Mouse (Mus musculus) central nervous system, embryonic 14 days (tissue): Measurements from ENCODE around the gene Tspear. TPM values are rescaled to one million over a fixed set of nuclear protein-coding genes. Genes with fewer than 3 reads are reported as not detected.

ENCODE experiments used
- polyA plus RNA-seq: library from polyadenylated mRNA; depleted of rRNA; stranded (reverse); fragments of >200 nt; gene quantifications from 2 replicates; pipeline ENCODE4 v1.2.3, GENCODE M21; 2012; rRNA removed

Gene Tspear
- polyA plus RNA-seq, 1 experiment = 0.48 TPM

DNA sequence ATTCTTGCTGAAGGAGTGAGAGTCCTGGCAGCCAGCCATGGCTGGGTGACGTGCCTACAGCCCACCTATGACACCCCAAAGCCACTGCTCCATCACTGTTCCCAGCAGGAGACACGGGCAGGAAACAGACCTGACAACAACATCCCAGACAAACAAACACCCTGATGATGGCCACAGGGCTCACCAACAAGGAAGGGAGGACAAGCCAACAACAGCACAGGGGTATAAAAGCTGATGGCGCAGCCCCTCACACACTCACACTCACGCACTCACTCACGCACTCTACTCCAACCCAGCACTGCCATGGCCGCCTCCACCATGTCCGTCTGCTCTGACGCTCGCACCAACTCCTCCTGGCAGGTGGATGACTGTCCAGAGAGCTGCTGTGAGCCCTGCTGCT is 166.2 kb downstream of the Tspear start, which contains the start of gene Gm10318:
TSS of gene Gm10318 (plus strand) at position 301 of the 400 bp plus-strand sequence.

DNA sequence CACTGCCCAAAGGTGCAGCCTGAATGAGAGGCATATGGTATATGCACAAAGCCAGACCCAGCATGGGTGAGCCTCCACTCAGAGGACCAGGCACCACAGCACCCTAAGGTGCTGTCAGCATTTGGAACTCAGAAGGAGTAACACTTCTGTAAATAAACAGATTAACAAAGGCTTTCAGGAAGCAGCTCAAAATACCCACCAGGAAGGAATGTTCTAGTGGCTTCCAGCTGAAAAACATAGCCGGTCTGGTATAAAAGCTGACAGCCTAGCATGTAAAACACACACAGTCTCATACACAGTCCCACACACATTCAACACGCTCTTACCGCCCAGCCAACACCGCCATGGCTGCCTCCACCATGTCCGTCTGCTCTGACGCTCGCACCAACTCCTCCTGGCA is 175.3 kb downstream of the Tspear start, which contains the start of gene Gm3285:
TSS of gene Gm3285 (plus strand) at position 301 of the 400 bp plus-strand sequence.

DNA sequence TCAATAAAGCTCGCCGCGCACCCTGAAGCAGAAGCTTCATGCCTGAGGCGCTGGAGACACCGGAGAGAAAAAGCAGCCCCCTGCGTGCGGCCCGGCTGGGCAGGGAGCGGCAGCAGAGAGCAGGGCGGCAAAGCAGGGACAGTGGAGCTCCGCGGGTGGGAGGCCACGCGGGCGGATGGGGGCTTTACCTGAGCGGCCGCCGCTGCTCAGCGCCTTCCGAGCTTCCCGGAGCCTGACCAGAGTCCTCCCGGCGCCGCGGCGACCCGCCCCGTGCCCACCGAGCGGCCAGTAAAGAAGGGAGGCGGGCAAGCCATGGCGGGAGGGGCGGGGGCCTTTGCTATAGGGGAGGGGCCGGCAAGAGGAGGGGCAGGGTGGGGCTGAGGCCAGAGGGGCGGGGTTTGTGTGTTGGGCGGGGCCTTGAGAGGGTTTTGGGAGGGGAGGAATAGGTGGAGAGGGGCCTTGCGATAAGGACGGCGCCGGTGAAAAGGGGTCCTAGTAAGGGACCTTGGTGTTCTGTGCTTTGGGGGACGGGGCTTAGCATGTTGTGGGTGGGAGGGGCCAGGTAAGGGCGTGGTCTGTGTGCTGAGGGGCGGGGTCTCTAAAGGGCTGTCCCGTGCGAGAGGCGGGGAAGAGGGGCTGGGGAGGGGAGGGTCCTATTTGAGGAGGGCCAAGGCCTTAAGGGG is 216.0 kb downstream of the Tspear start, which contains the start of gene Lrrc3:
TSS of gene Lrrc3 (minus strand) at position 326 of the 683 bp plus-strand sequence.

Other genes with a start within 250 kb of the Tspear start
- 38.4 and 40.6 TPM in 2 replicates for gene Fam207a, start 170.8 kb upstream of the Tspear start, polyA plus RNA-seq
- 1.8 and 2.0 TPM in 2 replicates for gene Itgb2, start 156.3 kb upstream of the Tspear start, polyA plus RNA-seq
- 68.2 and 79.0 TPM in 2 replicates for gene Pttg1ip, start 104.8 kb upstream of the Tspear start, polyA plus RNA-seq
- 396 and 401 TPM in 2 replicates for gene Sumo3, start 80.5 kb upstream of the Tspear start, polyA plus RNA-seq
- 97.1 and 120 TPM in 2 replicates for gene Gm49325, start 80.4 kb upstream of the Tspear start, polyA plus RNA-seq
- 63.3 and 68.8 TPM in 2 replicates for gene Ube2g2, start 64.3 kb upstream of the Tspear start, polyA plus RNA-seq
- not detected in 2 replicates for gene Gm19402, start 4.2 kb downstream of the Tspear start, polyA plus RNA-seq
- gene Gm9508, start 10.7 kb downstream of the Tspear start, polyA plus RNA-seq = not detected in 2 replicates
- not detected in 2 replicates for gene Gm10272, start 20.1 kb downstream of the Tspear start, polyA plus RNA-seq
- not detected in 2 replicates for gene Gm10024, start 24.9 kb downstream of the Tspear start, polyA plus RNA-seq
- not detected in 2 replicates for gene Gm10142, start 29.2 kb downstream of the Tspear start, polyA plus RNA-seq
- gene Krtap12-1, start 34.0 kb downstream of the Tspear start, polyA plus RNA-seq = not detected in 2 replicates
- gene Gm10100, start 39.9 kb downstream of the Tspear start, polyA plus RNA-seq = not detected in 2 replicates
- not detected in 2 replicates for gene Gm18596, start 56.1 kb downstream of the Tspear start, polyA plus RNA-seq
- gene Gm9736, start 64.8 kb downstream of the Tspear start, polyA plus RNA-seq = not detected in 2 replicates
- not detected in 2 replicates for gene Gm3233, start 73.1 kb downstream of the Tspear start, polyA plus RNA-seq
- gene Gm3238, start 84.8 kb downstream of the Tspear start, polyA plus RNA-seq = not detected in 2 replicates
- not detected in 2 replicates for gene Gm7138, start 90.4 kb downstream of the Tspear start, polyA plus RNA-seq
- not detected in 2 replicates for gene Gm3250, start 96.0 kb downstream of the Tspear start, polyA plus RNA-seq
- gene Gm7137, start 101.6 kb downstream of the Tspear start, polyA plus RNA-seq = not detected in 2 replicates
- not detected in 2 replicates for gene Gm9639, start 108.5 kb downstream of the Tspear start, polyA plus RNA-seq
- gene Gm19668, start 112.6 kb downstream of the Tspear start, polyA plus RNA-seq = not detected in 2 replicates
- not detected in 2 replicates for gene Gm9507, start 125.3 kb downstream of the Tspear start, polyA plus RNA-seq
- not detected in 2 replicates for gene Gm2696, start 128.1 kb downstream of the Tspear start, polyA plus RNA-seq
- not detected in 2 replicates for gene Krtap10-4, start 140.5 kb downstream of the Tspear start, polyA plus RNA-seq
- not detected in 2 replicates for gene Krtap10-10, start 149.4 kb downstream of the Tspear start, polyA plus RNA-seq
- not detected in 2 replicates for gene Gm36176, start 160.2 kb downstream of the Tspear start, polyA plus RNA-seq
- gene Gm10318, start 166.3 kb downstream of the Tspear start, polyA plus RNA-seq = not detected in 2 replicates
- gene Gm3285, start 175.4 kb downstream of the Tspear start, polyA plus RNA-seq = not detected in 2 replicates
- gene Lrrc3, start 216.0 kb downstream of the Tspear start, polyA plus RNA-seq = 7.8 and 8.8 TPM in 2 replicates